Mouse (Mus musculus) limb, embryonic 10.5 days (tissue): ENCODE results near the gene Pik3r2. TPM values are rescaled to one million over a fixed set of nuclear protein-coding genes. Genes with fewer than 3 reads are reported as not detected.

ENCODE experiments used
- DNase-seq: peaks from one replicate; pipeline ENCODE4 v3.0.0-alpha.2; 2017; ENCODE audit warnings: low spot score
- H3K27ac ChIP-seq: fragments of 300-500 bp; sonication (generic); 2 replicates; pipeline ENCODE4 v1.5.1; 2016; ENCODE audit warnings: mild to moderate bottlenecking
- H3K27me3 ChIP-seq: fragments of 300-500 bp; sonication (generic); 2 replicates; pipeline ENCODE4 v1.6.1; 2016; ENCODE audit warnings: low read depth, mild to moderate bottlenecking; ENCODE audit not compliant: poor library complexity, severe bottlenecking
- H3K36me3 ChIP-seq: fragments of 300-500 bp; sonication (generic); 2 replicates; pipeline ENCODE4 v1.6.1; 2016; ENCODE audit warnings: mild to moderate bottlenecking, moderate library complexity
- H3K4me1 ChIP-seq: fragments of 300-500 bp; sonication (generic); 2 replicates; pipeline ENCODE4 v1.6.1; 2016
- H3K4me3 ChIP-seq: fragments of 300-500 bp; sonication (generic); 2 replicates; pipeline ENCODE4 v1.5.1; 2016; ENCODE audit warnings: mild to moderate bottlenecking, moderate library complexity
- H3K9me3 ChIP-seq: fragments of 300-500 bp; sonication (generic); replicated peaks from 2 replicates; pipeline ENCODE4 v1.6.1; 2016; ENCODE audit warnings: mild to moderate bottlenecking
- WGBS: fragments of 180-500 bp; shearing (Covaris S2); methylation state at CpG from one replicate; pipeline ENCODE4 v1.1.7; 2016; 5-methylcytosine and 5-hydroxymethylcytosine counted together
- polyA plus RNA-seq: library from polyadenylated mRNA; unstranded; fragments of >200 nt; fragmentation: Nextera tagmentation; extraction: Ambion mirVana; gene quantifications from 2 replicates; pipeline ENCODE4 v1.2.1, GENCODE M21; 2016

The Pik3r2 gene
- polyA plus RNA-seq, 1 experiment from 2014 or later: 100 TPM

DNA sequence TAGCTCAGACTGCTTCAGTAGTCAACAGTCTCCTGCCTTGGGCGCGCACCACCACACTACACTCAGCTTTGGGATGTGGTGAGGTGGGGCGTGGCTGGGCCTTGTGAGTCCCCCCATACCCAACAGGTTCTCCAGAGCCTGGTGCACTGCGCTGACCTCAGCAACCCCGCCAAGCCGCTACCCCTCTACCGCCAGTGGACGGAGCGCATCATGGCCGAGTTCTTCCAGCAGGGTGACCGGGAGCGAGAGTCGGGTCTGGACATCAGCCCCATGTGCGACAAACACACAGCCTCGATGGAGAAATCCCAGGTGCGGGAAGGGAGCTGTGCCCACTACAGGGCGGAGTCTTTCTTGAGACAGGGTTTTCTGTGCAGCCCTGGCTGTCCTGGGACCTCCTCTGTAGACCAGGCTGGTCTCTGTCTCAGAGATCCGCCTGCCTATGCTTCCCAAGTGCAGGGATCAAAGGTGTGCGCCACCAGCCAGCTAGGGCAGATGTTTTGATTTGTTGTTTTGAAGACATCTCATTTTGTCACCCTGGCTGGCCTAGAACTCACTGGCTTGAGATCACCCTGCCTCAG lies 27.3 kb downstream of the Pik3r2 start:
- no peak for DNase-seq
- H3K9me3 ChIP-seq: no peaks in the 10 kb centered on the region
- H3K27ac ChIP-seq: no peak overlapping the region
- H3K4me1 ChIP-seq: peaks cover 24% of the 10 kb centered on the region
- 77% methylated on average over 19 of the region's 19 CpGs for whole genome bisulfite sequencing
- peaks cover 60% of the 10 kb centered on the region for H3K27me3 ChIP-seq
- H3K36me3 ChIP-seq: no peaks in the 10 kb centered on the region
- no peak overlapping the region for H3K4me3 ChIP-seq

DNA sequence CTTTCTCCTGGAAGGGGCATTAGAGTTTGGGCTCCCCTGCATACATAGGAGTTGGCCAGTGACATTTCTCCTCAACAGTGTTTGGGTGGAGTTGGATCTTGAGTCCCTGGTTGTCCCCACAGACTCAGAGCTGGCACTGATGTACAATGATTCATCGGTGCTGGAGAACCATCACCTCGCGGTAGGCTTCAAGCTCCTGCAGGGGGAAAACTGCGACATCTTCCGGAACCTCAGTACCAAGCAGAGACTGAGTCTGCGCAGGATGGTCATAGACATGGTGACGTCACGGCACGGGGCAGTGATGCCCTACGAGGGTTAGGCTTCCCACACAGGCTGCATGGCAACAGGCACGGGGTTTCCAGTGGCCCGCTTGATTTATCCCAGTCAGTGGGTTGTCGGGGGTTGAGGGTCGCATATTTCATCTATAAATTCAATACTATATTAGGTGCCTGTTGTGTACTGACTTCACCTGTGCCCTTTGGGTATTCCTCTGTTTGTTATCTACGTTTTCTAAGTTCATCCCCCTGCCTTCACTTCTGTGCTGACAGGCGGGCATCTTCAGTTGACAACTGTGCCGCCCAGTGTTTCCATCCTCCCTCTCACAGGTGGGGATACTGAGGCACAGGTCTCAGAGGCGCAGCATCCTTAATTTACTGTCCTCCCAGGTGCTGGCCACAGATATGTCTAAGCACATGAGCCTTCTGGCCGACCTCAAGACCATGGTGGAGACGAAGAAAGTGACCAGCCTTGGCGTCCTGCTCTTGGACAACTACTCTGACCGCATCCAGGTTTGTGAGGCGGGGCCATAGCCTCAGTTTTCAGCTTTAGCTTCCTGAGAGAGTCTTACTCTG lies 28.0 kb downstream of the Pik3r2 start:
- peaks cover 25% of the 10 kb centered on the region for H3K4me1 ChIP-seq
- DNase-seq: no peak
- 86% methylated on average over 23 of the region's 23 CpGs for WGBS
- H3K27ac ChIP-seq: no peak overlapping the region
- no peaks in the 10 kb centered on the region for H3K9me3 ChIP-seq
- H3K4me3 ChIP-seq: no peak overlapping the region
- H3K27me3 ChIP-seq: peaks cover 67% of the 10 kb centered on the region
- H3K36me3 ChIP-seq: no peaks in the 10 kb centered on the region

DNA sequence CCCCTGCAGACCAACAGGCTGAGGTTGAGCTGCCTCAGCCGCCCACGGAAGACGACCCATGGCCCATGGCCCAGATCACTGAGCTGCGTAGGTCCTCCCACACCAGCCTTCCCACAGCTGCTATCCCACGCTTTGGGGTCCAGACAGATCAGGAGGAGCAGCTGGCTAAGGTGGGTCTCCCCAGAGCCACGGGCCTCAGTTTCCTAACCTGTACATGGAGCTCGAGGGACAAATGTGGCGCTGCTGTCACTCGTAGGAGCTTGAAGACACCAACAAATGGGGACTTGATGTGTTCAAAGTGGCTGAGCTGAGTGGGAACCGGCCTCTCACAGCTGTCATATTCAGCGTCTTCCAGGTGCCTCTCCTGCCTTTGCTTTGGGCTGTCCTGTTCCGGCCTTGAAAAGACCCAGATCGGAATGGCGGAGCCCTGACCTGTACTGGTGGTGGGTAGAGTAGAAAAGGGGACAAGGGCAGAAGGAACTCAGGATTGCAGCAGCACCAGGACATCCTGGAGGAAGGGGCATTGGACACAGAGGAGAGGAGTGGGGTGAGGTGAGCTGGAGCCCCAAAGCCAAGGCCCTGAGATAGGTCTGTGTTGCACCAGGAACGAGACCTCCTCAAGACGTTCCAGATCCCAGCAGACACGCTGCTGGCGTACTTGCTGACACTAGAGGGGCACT lies 29.2 kb downstream of the Pik3r2 start:
- Histone ChIP-seq H3K27ac (no peak overlapping the region), H3K36me3 (no peaks in the 10 kb centered on the region), H3K27me3 (peaks cover 79% of the 10 kb centered on the region), H3K9me3 (no peaks in the 10 kb centered on the region), H3K4me1 (peaks cover 25% of the 10 kb centered on the region), H3K4me3 (no peak overlapping the region)
- no peak for DNase-seq
- 87% methylated on average over 18 of the region's 18 CpGs for WGBS

DNA sequence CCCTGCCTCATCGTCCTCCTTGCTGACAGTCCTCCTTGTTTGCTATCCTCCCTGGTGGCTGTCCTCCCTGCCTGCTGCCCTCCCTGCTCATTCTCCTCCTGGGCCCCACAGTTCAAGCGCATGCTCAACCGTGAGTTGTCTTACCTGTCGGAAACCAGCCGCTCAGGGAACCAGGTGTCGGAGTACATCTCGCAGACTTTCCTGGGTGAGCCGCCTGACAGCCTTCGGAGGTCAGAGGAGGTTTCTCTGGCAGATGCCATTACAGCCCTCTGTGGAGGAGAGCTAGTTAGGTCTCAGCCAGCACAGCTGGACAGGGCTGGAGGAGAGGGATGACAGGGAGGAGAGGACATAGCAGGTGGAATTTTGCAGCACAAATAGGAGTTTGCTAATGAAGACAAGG lies 29.8 kb downstream of the Pik3r2 start:
- WGBS: 68% methylated on average over 9 of the region's 9 CpGs
- Histone ChIP-seq H3K4me3 (no peak overlapping the region), H3K27me3 (peaks cover 85% of the 10 kb centered on the region), H3K36me3 (no peaks in the 10 kb centered on the region), H3K9me3 (no peaks in the 10 kb centered on the region), H3K27ac (no peak overlapping the region), H3K4me1 (peaks cover 27% of the 10 kb centered on the region)
- DNase-seq: no peak

DNA sequence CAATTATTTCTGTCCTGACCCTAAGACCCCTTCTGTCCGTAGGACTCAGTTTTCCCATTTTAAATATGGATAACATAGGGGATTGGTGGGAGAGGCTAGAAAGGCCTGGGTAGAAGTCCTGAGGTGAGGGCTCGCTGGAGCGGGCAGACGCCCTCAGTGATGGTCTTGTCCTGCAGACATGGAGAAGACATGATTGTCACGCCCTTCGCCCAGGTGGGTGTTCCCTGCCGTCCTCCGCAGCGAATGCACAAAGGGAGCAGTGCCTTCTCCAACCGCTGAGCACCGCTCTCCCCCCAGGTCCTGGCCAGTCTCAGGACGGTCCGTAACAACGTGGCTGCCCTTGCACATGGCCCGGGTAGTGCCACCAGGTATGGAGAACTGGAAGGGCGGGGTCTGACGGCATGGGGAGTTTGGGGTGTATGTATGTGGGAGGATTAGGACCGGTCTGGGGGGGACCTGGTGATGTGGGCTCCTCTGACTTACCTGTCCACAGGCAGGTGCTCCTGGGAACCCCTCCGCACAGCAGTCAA lies 30.8 kb downstream of the Pik3r2 start:
- Histone ChIP-seq H3K27me3 (peaks cover 95% of the 10 kb centered on the region), H3K4me3 (no peak overlapping the region), H3K27ac (no peak overlapping the region), H3K36me3 (no peaks in the 10 kb centered on the region), H3K4me1 (peaks cover 28% of the 10 kb centered on the region), H3K9me3 (no peaks in the 10 kb centered on the region)
- no peak for DNase-seq
- WGBS: 56% methylated on average over 19 of the region's 19 CpGs

DNA sequence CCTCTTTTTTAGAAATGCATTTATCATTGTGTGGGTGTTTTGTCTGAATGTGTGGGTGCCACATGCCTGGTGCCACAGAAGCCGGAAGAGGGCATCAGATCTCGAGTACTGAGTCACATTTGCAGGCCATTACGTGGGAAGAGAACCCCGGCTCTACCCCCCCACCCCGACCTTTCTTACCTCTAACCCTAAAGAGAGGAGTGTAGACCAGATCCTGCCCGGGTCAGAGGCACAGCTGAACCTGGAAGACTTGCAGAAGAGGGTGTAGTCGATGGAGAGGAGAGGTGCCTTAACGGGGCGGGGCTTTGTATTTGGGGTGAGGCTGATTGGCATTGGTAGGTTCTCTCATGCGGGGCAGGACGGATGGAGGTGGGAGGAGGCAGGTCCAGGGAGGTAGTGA lies 31.7 kb downstream of the Pik3r2 start:
- H3K36me3 ChIP-seq: no peaks in the 10 kb centered on the region
- no peak overlapping the region for H3K4me3 ChIP-seq
- no peak for DNase-seq
- 52% methylated on average over 11 of the region's 11 CpGs for WGBS
- H3K27me3 ChIP-seq: peaks cover 100% of the 10 kb centered on the region
- no peak overlapping the region for H3K27ac ChIP-seq
- H3K9me3 ChIP-seq: no peaks in the 10 kb centered on the region
- peaks cover 28% of the 10 kb centered on the region for H3K4me1 ChIP-seq

DNA sequence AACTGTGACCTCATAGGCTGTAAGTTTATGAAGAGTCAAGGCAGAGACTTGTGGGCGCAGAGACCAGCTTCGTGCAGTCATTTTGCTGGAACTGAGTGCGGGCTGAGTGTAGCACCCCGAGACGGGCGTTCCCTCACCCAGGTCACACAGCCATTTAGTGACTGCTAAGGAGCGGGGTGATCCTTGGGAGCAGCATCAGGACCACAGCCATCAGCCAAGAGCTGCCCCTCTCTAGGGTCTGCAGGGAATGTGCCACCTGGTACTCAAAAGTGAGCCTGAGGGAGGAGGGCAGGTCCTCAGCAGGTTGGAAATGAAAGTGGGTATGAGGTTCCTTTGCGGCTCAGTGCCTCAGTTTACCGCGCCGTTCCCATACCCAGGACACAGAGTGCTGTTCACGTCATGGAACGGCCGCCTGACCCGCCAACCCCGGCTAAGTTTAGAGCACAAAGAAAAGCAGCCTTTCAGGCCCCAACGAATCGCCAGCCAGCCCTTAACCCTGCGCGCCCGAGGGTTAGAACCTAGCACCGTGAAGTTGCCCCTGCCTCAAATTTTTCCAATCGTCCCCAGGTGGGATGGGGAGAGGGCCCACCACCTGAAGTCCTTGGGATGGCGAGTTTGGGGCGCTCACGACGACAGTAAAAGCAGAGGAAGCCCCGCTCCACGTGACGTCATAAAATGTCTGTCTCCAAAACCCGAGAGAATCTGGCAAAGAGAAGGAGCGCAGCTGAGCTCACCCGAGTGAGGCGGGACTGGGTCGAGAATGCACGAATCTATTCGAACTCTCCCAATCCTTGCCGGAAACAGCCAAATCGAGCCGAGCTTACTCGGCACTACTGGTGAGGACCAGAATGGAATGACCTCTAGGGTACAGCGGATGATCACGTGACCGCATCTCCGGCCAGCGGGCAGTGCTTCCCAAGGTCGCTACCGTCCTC lies 32.6 kb downstream of the Pik3r2 start:
- Histone ChIP-seq H3K27me3 (peaks cover 91% of the 10 kb centered on the region), H3K9me3 (no peaks in the 10 kb centered on the region), H3K36me3 (no peaks in the 10 kb centered on the region), H3K27ac (peak overlapping the region; percentile 46; the same call in 1 of the 2 replicates), H3K4me3 (peak overlapping the region; percentile 43), H3K4me1 (peaks cover 28% of the 10 kb centered on the region)
- 5% methylated on average over 48 of the region's 48 CpGs for WGBS
- peak; percentile 58 for DNase-seq

DNA sequence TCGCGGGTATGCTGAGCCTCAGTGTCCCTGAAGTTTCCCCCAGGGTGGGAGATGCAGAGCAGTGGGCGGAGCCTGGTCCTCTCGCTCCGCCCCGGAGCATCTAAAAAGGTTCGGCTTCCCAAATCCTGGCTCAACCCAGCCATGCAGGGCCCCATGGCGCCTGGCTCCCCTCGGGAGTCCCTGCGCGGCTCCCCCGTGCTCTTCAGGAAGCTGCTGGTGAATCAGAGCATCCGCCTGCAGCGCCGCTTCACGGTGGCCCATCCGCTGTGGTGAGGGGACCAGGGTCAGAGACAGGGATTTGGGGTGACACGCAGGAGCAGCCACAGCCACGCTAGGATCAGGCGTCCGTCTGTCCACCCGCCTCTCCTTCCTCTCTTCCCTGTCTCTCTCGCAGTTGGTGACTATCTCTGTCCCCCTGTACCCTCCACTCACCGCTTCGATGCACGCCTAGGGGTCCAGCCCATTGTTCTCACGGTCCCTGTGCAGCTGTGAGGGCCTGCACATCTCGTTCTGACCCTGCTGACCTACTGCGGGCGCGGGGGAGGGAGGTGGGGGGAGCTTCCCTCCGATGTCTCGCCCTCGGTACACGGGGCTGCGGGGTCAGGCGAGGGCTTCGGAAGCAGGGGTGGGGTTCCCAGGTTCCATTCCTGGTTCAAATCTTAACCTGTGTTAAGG lies 33.4 kb downstream of the Pik3r2 start:
- WGBS: 3% methylated on average over 38 of the region's 38 CpGs
- Histone ChIP-seq H3K9me3 (no peaks in the 10 kb centered on the region), H3K4me3 (peak overlapping the region; percentile 43), H3K27ac (peak overlapping the region; percentile 46), H3K4me1 (peaks cover 28% of the 10 kb centered on the region), H3K27me3 (peaks cover 86% of the 10 kb centered on the region), H3K36me3 (no peaks in the 10 kb centered on the region)
- no peak for DNase-seq

DNA sequence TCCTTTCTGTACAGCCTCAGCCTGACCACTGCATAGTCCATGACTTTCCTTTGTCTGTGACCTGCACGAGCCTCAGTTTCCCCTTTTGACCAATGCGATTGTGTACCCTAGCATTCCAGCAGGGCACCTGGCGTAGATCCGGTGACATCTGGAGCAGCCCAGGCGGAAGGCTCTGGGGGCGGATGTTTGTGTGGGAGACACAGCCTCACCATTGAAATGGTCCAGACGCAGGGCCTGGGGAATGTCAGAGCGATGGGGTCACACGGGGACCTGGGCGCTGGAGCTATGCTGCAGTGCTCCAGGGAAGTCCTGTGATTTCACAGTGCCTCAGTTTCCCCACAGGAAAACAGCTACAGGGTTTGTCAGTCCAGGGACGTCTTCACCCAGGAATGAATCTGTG lies 34.3 kb downstream of the Pik3r2 start:
- no peaks in the 10 kb centered on the region for H3K9me3 ChIP-seq
- WGBS: 48% methylated on average over 11 of the region's 11 CpGs
- peaks cover 28% of the 10 kb centered on the region for H3K4me1 ChIP-seq
- no peaks in the 10 kb centered on the region for H3K36me3 ChIP-seq
- no peak for DNase-seq
- peaks cover 86% of the 10 kb centered on the region for H3K27me3 ChIP-seq
- no peak overlapping the region for H3K4me3 ChIP-seq
- H3K27ac ChIP-seq: no peak overlapping the region

DNA sequence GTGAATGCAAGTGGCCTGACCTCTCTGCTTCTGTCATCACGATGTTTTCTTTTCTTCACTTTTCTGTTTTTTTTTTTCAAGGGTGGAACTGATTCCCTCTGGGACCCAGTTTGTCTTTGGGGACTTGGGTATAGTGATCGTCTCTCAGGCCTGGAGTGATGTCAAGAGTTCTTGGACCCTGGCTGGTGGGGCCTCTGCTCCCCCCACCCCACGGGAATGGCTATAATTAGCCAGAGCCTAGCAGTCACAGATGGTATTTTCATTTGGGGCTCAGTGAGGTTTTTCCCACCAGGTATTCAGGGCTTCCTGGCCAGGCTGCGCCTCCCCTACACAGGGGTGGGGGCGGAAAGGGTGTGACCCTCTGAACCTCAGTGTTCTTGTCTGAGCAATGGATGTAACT lies 34.9 kb downstream of the Pik3r2 start:
- no peak overlapping the region for H3K27ac ChIP-seq
- H3K9me3 ChIP-seq: no peaks in the 10 kb centered on the region
- no peak overlapping the region for H3K4me3 ChIP-seq
- peaks cover 28% of the 10 kb centered on the region for H3K4me1 ChIP-seq
- peaks cover 84% of the 10 kb centered on the region for H3K27me3 ChIP-seq
- no peaks in the 10 kb centered on the region for H3K36me3 ChIP-seq
- 68% methylated on average over 5 of the region's 5 CpGs for WGBS
- no peak for DNase-seq

DNA sequence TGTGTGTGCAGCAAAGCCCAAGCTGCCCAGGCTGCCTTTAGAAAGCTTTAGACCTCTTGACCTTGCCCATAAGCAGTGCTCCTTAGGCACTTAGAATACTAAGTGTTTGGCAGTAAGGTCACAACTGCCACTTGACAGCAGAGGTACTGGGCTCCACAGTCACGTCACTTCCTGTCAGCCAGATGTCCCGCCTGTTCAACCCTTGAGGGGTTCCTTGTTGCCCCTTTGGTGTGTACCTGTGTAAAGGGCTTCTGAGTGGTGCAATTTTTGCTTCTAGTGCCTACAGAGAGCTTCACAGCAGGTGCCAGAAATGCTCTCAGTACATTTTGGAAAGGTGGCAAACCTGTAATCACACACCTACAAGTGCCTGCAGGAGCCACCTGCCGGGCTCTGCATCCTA lies 38.3 kb downstream of the Pik3r2 start:
- DNase-seq: no peak
- WGBS: 61% methylated on average over 3 of the region's 3 CpGs

DNA sequence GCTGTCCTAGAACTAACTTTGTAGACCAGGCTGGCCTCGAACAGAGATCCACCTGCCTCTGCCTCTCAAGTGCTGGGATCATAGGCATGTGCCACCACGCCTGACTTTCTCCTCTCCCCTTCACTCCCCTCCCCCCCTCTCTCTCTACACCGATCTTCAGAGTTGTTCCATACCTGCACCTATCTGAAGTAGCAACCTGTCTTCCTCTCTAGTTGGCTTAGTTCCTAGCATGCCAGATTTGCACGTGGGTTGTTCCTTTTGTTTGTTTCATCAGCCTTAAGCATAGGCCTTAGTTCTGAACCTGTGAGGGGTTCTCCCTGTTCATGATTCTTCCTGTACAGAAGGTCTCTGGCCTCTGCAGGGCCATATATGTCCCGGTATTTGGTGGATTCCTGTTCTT lies 38.8 kb downstream of the Pik3r2 start:
- DNase-seq: no peak
- H3K27ac ChIP-seq: no peak overlapping the region
- H3K9me3 ChIP-seq: no peaks in the 10 kb centered on the region
- H3K36me3 ChIP-seq: no peaks in the 10 kb centered on the region
- WGBS: 67% methylated on average over 5 of the region's 5 CpGs
- H3K4me3 ChIP-seq: no peak overlapping the region
- H3K27me3 ChIP-seq: peaks cover 51% of the 10 kb centered on the region
- peaks cover 10% of the 10 kb centered on the region for H3K4me1 ChIP-seq

More for the DNA sequence above, 38.3 kb downstream of the Pik3r2 start:
- H3K9me3 ChIP-seq: no peaks in the 10 kb centered on the region
- H3K4me1 ChIP-seq: peaks cover 16% of the 10 kb centered on the region
- peaks cover 51% of the 10 kb centered on the region for H3K27me3 ChIP-seq
- H3K27ac ChIP-seq: no peak overlapping the region
- no peak overlapping the region for H3K4me3 ChIP-seq
- H3K36me3 ChIP-seq: no peaks in the 10 kb centered on the region
